Mouse (Mus musculus) thymus, adult 2 months (tissue): ENCODE data around the gene Cldn6. TPM values are rescaled to one million over a fixed set of nuclear protein-coding genes. Genes with fewer than 3 reads are reported as not detected.

ENCODE experiments used
- DNase-seq: peaks from one replicate; pipeline ENCODE4 v3.0.0; 2021
- H3K27ac ChIP-seq: fragments of 200-500 bp; 2 replicates; pipeline ENCODE4 v1.5.1; 2012; ENCODE audit warnings: low read length, control low read depth; ENCODE audit not compliant: control insufficient read depth, insufficient read depth
- H3K27me3 ChIP-seq: fragments of 200-500 bp; 2 replicates; pipeline ENCODE4 v1.6.1; 2012; ENCODE audit warnings: mild to moderate bottlenecking, low read length, moderate library complexity, mixed read lengths; ENCODE audit not compliant: control insufficient read depth, insufficient read depth
- H3K36me3 ChIP-seq: fragments of 200-500 bp; 2 replicates; pipeline ENCODE4 v1.6.1; 2012; ENCODE audit warnings: mild to moderate bottlenecking, low read length, moderate library complexity; ENCODE audit not compliant: control insufficient read depth, insufficient read depth
- H3K4me1 ChIP-seq: fragments of 200-500 bp; replicated peaks from 2 replicates; pipeline ENCODE4 v1.6.1; 2012; ENCODE audit warnings: low read length; ENCODE audit not compliant: control insufficient read depth, insufficient read depth
- H3K4me3 ChIP-seq: fragments of 200-500 bp; 2 replicates; pipeline ENCODE4 v1.5.1; 2012; ENCODE audit warnings: mild to moderate bottlenecking, low read length, control low read depth, moderate library complexity; ENCODE audit not compliant: control insufficient read depth, insufficient read depth
- CTCF ChIP-seq: fragments of 200-500 bp; IDR thresholded peaks from 2 replicates; pipeline ENCODE4 v1.5.1; 2012; ENCODE audit warnings: mild to moderate bottlenecking, control low read depth, low read length, moderate library complexity, borderline replicate concordance; ENCODE audit not compliant: control insufficient read depth, poor library complexity, insufficient read depth; ENCODE audit errors: extremely low read depth
- POLR2A ChIP-seq: fragments of 200-500 bp; IDR thresholded peaks from 2 replicates; pipeline ENCODE4 v1.6.1; 2012; ENCODE audit warnings: mild to moderate bottlenecking, low read length, control low read depth, moderate library complexity; ENCODE audit not compliant: control insufficient read depth, poor library complexity, insufficient read depth; ENCODE audit errors: extremely low read depth
- WGBS: fragments of 180-500 bp; shearing (Covaris S2); methylation state at CpG from one replicate; pipeline ENCODE4 v1.1.7; 2018; 5-methylcytosine and 5-hydroxymethylcytosine counted together
- polyA plus RNA-seq: library from polyadenylated mRNA; depleted of rRNA; stranded (reverse); fragments of >200 nt; gene quantifications from 2 replicates; pipeline ENCODE4 v1.2.3, GENCODE M21; 2012

Gene Cldn6
- polyA plus RNA-seq, 1 experiment = 0.47 TPM

DNA sequence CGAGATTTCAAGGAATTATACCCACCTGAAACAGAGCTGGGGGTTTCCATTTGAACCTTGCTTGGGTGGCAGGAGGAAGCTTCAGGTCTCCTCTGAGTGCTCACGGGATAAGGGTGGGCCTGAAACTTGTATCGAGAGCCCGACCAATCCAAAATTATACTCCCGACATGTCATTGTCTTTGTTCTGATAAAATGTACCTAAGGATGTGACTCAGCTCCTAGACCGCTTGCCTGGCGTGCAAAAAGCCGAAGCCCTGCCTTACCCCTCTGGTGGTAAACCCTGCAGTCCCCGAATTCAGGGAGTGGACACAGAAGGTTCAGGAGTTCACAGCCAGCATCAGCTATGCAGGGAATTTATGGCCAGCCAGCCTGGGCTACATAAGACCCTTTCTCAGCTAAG is 1.3 kb downstream of the Cldn6 start:
- DNase-seq = no peak
- Histone ChIP-seq H3K27ac (no peak overlapping the region), H3K27me3 (peaks cover 9% of the 10 kb centered on the region; the same call in 1 of the 2 replicates), H3K4me3 (no peak overlapping the region), H3K4me1 (peaks cover 19% of the 10 kb centered on the region), H3K36me3 (no peaks in the 10 kb centered on the region)
- WGBS = 88% methylated on average over 9 of the region's 9 CpGs
- TF ChIP-seq CTCF = no peak
- no peak for TF ChIP-seq POLR2A

DNA sequence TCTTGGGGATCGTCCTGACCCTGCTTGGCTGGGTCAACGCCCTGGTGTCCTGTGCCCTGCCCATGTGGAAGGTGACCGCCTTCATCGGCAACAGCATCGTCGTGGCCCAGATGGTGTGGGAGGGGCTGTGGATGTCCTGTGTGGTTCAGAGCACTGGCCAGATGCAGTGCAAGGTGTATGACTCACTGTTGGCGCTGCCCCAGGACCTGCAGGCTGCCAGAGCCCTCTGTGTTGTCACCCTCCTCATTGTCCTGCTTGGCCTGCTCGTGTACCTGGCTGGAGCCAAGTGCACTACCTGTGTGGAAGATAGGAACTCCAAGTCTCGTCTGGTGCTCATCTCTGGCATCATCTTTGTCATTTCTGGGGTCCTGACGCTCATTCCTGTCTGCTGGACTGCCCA is 2.0 kb downstream of the Cldn6 start:
- 80% methylated on average over 10 of the region's 10 CpGs for WGBS
- H3K4me1 ChIP-seq = peaks cover 13% of the 10 kb centered on the region
- H3K27me3 ChIP-seq = peaks cover 9% of the 10 kb centered on the region; the same call in 1 of the 2 replicates

DNA sequence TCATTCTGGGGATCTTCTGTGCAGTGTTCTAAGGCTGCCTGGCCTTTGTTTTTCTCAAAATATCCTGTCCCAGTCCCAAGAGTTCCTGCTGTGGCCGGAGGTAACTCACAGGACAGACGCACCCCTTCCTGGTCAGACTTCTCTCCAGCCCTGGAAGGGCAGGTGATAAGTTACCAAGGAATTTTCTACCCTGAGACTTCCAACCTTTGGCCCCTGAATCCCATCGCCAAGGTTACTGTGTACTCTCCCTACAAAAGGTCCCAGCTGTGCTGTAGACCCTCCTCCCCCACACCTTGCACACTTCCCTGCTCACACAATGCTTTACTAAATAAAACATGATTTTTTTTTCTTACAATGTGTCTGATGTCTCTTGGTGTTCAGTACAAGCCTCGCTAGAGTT is 3.0 kb downstream of the Cldn6 start:
- H3K4me1 ChIP-seq = peaks cover 3% of the 10 kb centered on the region
- TF ChIP-seq POLR2A = no peak
- no peak for TF ChIP-seq CTCF
- no peak overlapping the region for H3K4me3 ChIP-seq
- no peak for DNase-seq
- H3K27ac ChIP-seq = no peak overlapping the region
- 85% methylated on average over 4 of the region's 4 CpGs for WGBS
- H3K27me3 ChIP-seq = peaks cover 7% of the 10 kb centered on the region; the same call in 1 of the 2 replicates
- H3K36me3 ChIP-seq = no peaks in the 10 kb centered on the region

More for the DNA sequence above, 2.0 kb downstream of the Cldn6 start:
- TF ChIP-seq POLR2A = no peak
- TF ChIP-seq CTCF = no peak
- Histone ChIP-seq H3K36me3 (no peaks in the 10 kb centered on the region), H3K4me3 (no peak overlapping the region), H3K27ac (no peak overlapping the region)
- DNase-seq = no peak

DNA sequence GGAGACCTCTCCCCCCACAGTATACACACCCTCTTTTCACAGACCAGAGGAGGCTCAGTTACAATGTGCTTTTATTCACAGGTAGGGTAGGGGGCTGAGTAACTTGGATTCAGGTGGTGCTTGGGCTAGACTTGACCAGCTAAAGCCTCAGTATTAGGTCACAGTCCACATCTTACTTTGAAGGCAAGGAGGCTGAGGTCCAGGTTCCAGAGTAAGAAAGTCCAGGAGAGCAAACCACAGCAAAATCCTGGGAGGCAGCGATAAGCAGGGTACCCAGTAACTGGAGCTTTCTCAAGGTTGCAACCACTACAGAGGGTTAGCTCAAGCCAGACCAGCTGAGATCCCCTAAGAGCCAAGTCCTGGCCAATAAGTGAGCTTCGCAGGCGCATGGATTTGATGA is 3.5 kb downstream of the Cldn6 start:
- H3K4me3 ChIP-seq = no peak overlapping the region
- WGBS = 94% methylated on average over 3 of the region's 3 CpGs
- H3K36me3 ChIP-seq = no peaks in the 10 kb centered on the region
- H3K27me3 ChIP-seq = peaks cover 7% of the 10 kb centered on the region; the same call in 1 of the 2 replicates
- TF ChIP-seq POLR2A (no peak), CTCF (no peak)
- no peak overlapping the region for H3K27ac ChIP-seq
- peaks cover 3% of the 10 kb centered on the region for H3K4me1 ChIP-seq
- DNase-seq = no peak

DNA sequence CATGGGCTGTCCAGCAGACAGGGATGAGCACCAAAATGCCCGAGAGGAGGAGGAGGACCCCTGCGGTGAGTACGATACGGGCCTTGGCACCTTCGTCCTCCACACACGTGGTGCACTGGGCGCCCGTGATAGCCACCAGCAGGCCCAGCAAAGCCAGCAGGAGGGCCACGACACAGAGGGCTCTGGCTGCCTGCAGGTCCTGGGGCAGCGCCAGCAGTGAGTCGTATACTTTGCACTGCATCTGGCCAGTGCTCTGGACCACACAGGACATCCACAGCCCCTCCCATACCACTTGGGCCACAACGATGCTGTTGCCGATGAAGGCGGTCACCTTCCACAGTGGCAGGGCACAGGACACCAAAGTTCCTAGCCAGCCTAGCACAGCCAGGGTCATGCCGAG is 4.2 kb downstream of the Cldn6 start:
- 75% methylated on average over 15 of the region's 15 CpGs for WGBS
- H3K4me3 ChIP-seq = no peak overlapping the region
- no peak for DNase-seq
- no peak for TF ChIP-seq CTCF
- no peak for TF ChIP-seq POLR2A
- no peaks in the 10 kb centered on the region for H3K36me3 ChIP-seq
- peaks cover 7% of the 10 kb centered on the region; the same call in 1 of the 2 replicates for H3K27me3 ChIP-seq
- no peak overlapping the region for H3K27ac ChIP-seq
- H3K4me1 ChIP-seq = peaks cover 3% of the 10 kb centered on the region

DNA sequence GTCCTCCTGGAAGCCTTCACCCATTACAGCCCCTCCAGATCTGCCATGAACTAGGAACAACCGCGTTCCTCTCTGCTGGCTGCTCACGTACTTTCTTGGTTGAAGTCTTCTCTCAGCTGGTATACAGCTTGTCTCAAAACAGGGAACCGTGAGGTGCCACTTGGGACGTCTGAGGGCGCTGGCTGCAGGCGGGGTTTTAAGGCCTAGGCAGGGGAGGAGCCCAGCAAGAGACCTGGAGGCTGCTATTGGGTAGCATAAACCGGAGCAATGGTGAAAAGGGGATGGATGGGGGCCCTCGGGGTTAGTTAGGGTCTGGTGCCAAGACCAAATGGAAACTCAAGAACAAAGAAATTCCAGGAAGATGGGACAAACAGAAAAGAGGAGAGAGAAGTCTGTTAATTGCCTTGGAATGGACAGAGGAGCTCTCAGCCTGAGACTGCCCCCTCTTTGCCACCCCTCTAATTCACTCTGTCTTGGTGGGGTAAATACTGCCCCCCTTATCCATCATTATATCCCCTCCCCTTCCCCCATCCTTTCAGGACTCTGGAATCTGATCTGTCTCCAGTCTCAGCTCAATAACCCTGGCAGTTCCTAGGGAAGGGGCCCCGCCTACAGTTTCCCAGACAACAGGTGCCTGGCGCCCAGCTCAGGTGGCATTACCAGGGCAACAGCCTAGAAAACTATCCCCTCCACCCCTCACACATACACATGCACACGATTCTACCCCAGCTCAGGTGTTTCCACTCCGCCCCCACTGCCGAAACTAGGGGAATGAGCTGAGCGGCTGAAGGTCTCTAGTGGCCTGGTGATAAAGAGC is 5.0 kb downstream of the Cldn6 start, which contains the start of gene Cldn9:
Gene Cldn9 (minus strand): TSS at position 171 of the 817 bp plus-strand sequence.
- whole genome bisulfite sequencing = 50% methylated on average over 15 of the region's 15 CpGs
- H3K27me3 ChIP-seq = peaks cover 7% of the 10 kb centered on the region; the same call in 1 of the 2 replicates
- peaks cover 3% of the 10 kb centered on the region for H3K4me1 ChIP-seq
- TF ChIP-seq POLR2A (no peak), CTCF (no peak)
- DNase-seq = no peak
- no peak within 1 kb of the TSS for H3K4me3 ChIP-seq
- no peak within 1 kb of the TSS for H3K27ac ChIP-seq
- no peaks in the 10 kb centered on the region for H3K36me3 ChIP-seq
